Mouse (Mus musculus) neural tube, embryonic 13.5 days (tissue): ENCODE results near the gene Msi2. TPM values are rescaled to one million over a fixed set of nuclear protein-coding genes. Genes with fewer than 3 reads are reported as not detected.

Experiments
- ATAC-seq: fragments of 200-750 bp; cut with Nextera tagmentation; 2 replicates; pipeline ENCODE4 v1.8.0; 2017; ENCODE audit warnings: low read depth, mild to moderate bottlenecking, moderate TSS enrichment, moderate library complexity
- H3K27ac ChIP-seq: fragments of 300-500 bp; sonication (generic); replicated peaks from 2 replicates; pipeline ENCODE4 v1.5.1; 2015; ENCODE audit warnings: moderate library complexity, mild to moderate bottlenecking, inconsistent platforms
- H3K27me3 ChIP-seq: fragments of 300-500 bp; sonication (generic); 2 replicates; pipeline ENCODE4 v1.6.1; 2015; ENCODE audit warnings: mild to moderate bottlenecking, inconsistent platforms
- H3K36me3 ChIP-seq: fragments of 300-500 bp; sonication (generic); 2 replicates; pipeline ENCODE4 v1.6.1; 2015; ENCODE audit warnings: mild to moderate bottlenecking, inconsistent platforms
- H3K4me1 ChIP-seq: fragments of 300-500 bp; sonication (generic); replicated peaks from 2 replicates; pipeline ENCODE4 v1.6.1; 2015; ENCODE audit warnings: inconsistent platforms
- H3K4me2 ChIP-seq: fragments of 300-500 bp; sonication (generic); 2 replicates; pipeline ENCODE4 v1.6.1; 2015; ENCODE audit warnings: inconsistent platforms, mild to moderate bottlenecking, moderate library complexity
- H3K4me3 ChIP-seq: fragments of 300-500 bp; sonication (generic); 2 replicates; pipeline ENCODE4 v1.5.1; 2015; ENCODE audit warnings: mild to moderate bottlenecking, inconsistent platforms
- H3K9ac ChIP-seq: fragments of 300-500 bp; sonication (generic); 2 replicates; pipeline ENCODE4 v1.6.1; 2015; ENCODE audit warnings: moderate library complexity, mild to moderate bottlenecking, inconsistent platforms
- H3K9me3 ChIP-seq: fragments of 300-500 bp; sonication (generic); 2 replicates; pipeline ENCODE4 v1.6.1; 2016; ENCODE audit warnings: inconsistent platforms
- WGBS: fragments of 180-500 bp; shearing (Covaris S2); methylation state at CpG from one replicate; pipeline ENCODE4 v1.1.7; 2015; 5-methylcytosine and 5-hydroxymethylcytosine counted together
- polyA plus RNA-seq: library from polyadenylated mRNA; unstranded; fragments of >200 nt; fragmentation: Nextera tagmentation; extraction: Ambion mirVana; gene quantifications from 2 replicates; pipeline ENCODE4 v1.2.1, GENCODE M21; 2015

Gene Msi2
- polyA plus RNA-seq, 1 experiment from 2014 or later, result 20.9 TPM

DNA sequence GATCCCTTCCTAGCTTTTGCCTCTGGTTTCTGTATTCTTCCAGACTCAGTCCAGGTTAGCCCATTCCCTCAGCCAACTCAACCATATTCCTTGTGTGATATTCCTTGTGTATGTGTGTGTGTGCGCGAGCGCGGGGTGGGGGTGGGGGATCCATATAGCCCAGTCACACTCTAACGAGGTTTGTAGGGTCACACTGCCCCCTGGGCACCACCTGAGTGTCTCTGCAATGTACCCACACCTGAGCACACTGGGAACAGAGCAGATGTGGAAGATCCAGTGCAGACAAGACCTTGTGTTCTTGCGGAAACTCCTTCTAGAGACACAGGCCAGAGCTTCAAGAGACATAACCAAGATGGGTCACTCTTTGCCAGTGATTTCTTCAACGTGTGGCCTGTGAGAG lies 72.5 kb downstream of the Msi2 start:
- no peaks in the 10 kb centered on the region for H3K9me3 ChIP-seq
- no peak overlapping the region for H3K4me3 ChIP-seq
- no peak overlapping the region for H3K4me2 ChIP-seq
- peaks cover 83% of the 10 kb centered on the region for H3K4me1 ChIP-seq
- H3K9ac ChIP-seq, result no peak overlapping the region
- H3K27ac ChIP-seq, result peak overlapping the region; percentile 79
- 0 out of 2 replicates have a peak, but pooled peaks cover 10% of the 10 kb centered on the region for H3K36me3 ChIP-seq
- ATAC-seq, result no peak
- no peaks in the 10 kb centered on the region for H3K27me3 ChIP-seq
- WGBS, result 72% methylated on average over 7 of the region's 7 CpGs

DNA sequence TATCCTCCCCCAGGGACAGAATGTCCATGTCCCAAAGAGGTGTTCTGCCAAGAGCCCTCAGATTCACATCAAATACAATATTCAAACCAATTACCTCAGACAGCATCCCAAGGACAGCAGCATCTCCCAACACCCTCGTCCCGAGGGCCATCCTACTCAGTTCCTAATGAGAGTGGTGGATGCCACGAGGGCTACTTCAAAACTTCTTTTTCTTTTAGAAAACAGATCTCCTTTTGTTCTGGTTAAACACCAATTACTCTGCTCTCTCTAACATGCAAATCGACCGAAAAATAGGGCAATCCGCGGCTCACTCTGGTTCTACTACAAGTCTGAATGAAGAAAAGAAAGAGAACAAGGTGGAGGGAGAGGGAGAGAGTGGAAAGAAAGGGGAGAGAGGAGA lies 73.6 kb downstream of the Msi2 start:
- no peak for ATAC-seq
- no peaks in the 10 kb centered on the region for H3K27me3 ChIP-seq
- no peaks in the 10 kb centered on the region for H3K9me3 ChIP-seq
- WGBS, result 17% methylated on average over 7 of the region's 7 CpGs
- peak overlapping the region; percentile 26; the same call in 1 of the 2 replicates for H3K4me2 ChIP-seq
- H3K4me1 ChIP-seq, result peaks cover 74% of the 10 kb centered on the region
- H3K27ac ChIP-seq, result peak overlapping the region; percentile 79
- H3K4me3 ChIP-seq, result no peak overlapping the region
- 0 out of 2 replicates have a peak, but pooled peaks cover 10% of the 10 kb centered on the region for H3K36me3 ChIP-seq
- H3K9ac ChIP-seq, result no peak overlapping the region

DNA sequence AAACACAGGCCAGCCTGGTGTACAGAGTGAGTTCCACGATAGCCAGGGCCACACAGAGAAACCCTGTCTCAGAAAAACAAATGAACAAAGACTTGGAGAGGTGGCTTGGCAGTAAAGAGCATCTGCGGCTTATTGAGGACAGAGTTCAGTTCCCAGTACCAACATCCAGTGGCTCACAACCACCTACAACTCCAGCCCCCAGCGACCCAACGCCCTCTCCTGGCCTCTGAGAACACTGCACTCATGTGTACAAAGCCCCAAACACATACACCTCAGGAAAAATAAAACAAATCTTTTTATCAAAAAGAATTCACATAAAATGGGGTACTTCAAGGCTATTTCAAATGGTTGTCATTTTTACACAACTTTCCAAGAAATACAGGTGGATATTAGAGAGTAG lies 78.5 kb downstream of the Msi2 start:
- Histone ChIP-seq H3K4me1 (peaks cover 67% of the 10 kb centered on the region), H3K9me3 (no peaks in the 10 kb centered on the region), H3K4me3 (no peak overlapping the region), H3K27me3 (no peaks in the 10 kb centered on the region), H3K9ac (no peak overlapping the region), H3K27ac (no peak overlapping the region), H3K4me2 (no peak overlapping the region), H3K36me3 (no peaks in the 10 kb centered on the region)
- 65% methylated on average over 4 of the region's 4 CpGs for WGBS
- ATAC-seq, result no peak

DNA sequence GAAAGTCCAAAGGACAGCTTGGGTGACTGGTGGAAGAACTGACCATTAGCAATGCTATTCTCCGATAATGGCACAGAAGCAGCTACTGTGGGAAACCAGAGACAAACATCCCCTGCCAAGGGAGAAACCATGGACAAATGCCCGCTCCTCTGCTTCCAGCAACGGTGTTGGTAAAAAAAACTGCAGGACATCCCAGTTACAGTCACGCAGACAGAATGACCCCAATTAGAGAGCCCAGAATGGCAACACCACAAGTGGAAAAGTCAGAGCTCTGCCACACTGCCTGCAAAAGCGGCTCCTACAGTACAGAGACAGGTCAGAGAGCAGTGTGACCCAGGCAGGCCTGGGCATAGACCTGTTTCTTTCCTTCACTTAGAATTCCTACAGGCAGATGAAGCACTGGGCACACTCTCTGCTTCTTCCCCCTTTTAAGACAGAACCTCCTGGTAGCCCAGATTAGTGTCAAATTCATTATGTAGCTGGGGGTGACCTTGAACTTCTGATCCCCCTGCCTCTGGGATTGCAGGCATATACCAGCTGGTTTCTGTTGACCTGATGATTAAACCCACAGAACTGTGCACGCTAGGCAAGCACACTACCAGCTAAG lies 79.3 kb downstream of the Msi2 start:
- H3K4me2 ChIP-seq, result no peak overlapping the region
- no peak overlapping the region for H3K4me3 ChIP-seq
- no peaks in the 10 kb centered on the region for H3K27me3 ChIP-seq
- peaks cover 61% of the 10 kb centered on the region for H3K4me1 ChIP-seq
- H3K27ac ChIP-seq, result no peak overlapping the region
- WGBS, result 78% methylated on average over 6 of the region's 6 CpGs
- no peak overlapping the region for H3K9ac ChIP-seq
- ATAC-seq, result no peak
- no peaks in the 10 kb centered on the region for H3K36me3 ChIP-seq
- no peaks in the 10 kb centered on the region for H3K9me3 ChIP-seq

DNA sequence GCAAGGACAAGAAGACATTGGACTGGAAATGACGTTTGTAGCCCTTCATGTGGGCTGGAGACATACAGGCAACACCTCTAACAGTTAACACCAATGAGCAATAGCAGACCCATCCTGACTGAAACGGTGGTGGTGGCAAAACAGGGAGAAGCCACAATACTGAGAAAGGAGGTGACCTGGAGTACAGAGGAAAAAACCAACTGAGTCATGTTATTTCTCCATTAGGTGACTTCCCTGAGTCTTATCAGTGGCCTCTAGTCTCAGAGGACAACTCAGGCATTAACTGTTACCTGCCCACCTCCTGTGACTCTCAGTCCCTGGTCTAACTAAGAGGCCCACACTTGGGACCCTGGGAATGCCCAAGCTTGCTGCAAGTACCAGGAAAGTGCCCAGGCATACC lies 80.1 kb downstream of the Msi2 start:
- Histone ChIP-seq H3K9ac (no peak overlapping the region), H3K4me3 (no peak overlapping the region), H3K4me2 (no peak overlapping the region), H3K9me3 (no peaks in the 10 kb centered on the region), H3K36me3 (no peaks in the 10 kb centered on the region), H3K27ac (no peak overlapping the region), H3K27me3 (no peaks in the 10 kb centered on the region), H3K4me1 (peaks cover 56% of the 10 kb centered on the region)
- WGBS, result 68% methylated on average over 2 of the region's 2 CpGs
- no peak for ATAC-seq

DNA sequence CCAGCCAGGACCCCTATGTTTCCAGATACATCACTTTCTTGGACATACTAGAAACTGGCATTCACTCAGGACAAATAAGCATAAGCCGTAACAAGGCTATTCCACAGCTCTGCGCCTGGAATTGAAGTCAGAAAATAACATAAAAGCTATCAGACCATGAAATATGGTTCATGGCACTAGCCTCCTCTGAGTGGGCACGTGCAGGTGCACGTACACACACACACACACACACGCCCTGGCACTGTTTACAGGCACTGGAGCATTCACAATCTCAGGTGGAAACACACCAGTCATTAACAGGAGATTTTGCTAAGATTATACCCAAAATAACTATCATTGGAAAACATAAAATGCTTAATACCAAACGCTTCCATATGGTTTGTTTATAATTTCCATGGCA lies 81.4 kb downstream of the Msi2 start:
- peaks cover 62% of the 10 kb centered on the region for H3K4me1 ChIP-seq
- H3K27me3 ChIP-seq, result no peaks in the 10 kb centered on the region
- H3K9ac ChIP-seq, result no peak overlapping the region
- H3K36me3 ChIP-seq, result no peaks in the 10 kb centered on the region
- ATAC-seq, result no peak
- WGBS, result 68% methylated on average over 6 of the region's 6 CpGs
- H3K27ac ChIP-seq, result 0 out of 2 replicates have a peak overlapping the region, but pooled peaks have one; percentile 33
- no peak overlapping the region for H3K4me2 ChIP-seq
- no peaks in the 10 kb centered on the region for H3K9me3 ChIP-seq
- no peak overlapping the region for H3K4me3 ChIP-seq

DNA sequence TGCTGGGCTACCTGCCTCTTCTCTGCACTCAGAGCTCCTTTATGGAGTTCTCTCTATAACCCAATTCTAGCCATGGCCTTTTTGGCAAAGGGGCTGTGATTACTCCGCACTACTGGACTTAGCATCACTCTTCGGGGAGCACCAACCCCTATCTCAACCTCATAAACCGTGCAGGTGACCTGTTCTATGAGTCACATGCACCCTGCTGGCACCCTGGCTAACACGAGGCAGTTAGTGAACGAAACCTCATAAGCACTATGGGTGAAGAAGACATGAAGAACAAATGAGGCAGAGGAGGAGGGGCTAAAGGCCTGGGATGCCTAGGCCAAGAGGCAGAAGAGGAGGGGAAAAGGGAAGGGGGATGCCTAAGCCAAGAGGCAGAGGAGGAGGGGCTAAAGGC lies 82.0 kb downstream of the Msi2 start:
- no peak overlapping the region for H3K9ac ChIP-seq
- ATAC-seq, result no peak
- H3K4me1 ChIP-seq, result peaks cover 60% of the 10 kb centered on the region
- H3K9me3 ChIP-seq, result no peaks in the 10 kb centered on the region
- no peak overlapping the region for H3K4me2 ChIP-seq
- H3K27ac ChIP-seq, result 0 out of 2 replicates have a peak overlapping the region, but pooled peaks have one; percentile 33
- H3K4me3 ChIP-seq, result no peak overlapping the region
- no peaks in the 10 kb centered on the region for H3K27me3 ChIP-seq
- no peaks in the 10 kb centered on the region for H3K36me3 ChIP-seq
- 87% methylated on average over 5 of the region's 5 CpGs for WGBS

DNA sequence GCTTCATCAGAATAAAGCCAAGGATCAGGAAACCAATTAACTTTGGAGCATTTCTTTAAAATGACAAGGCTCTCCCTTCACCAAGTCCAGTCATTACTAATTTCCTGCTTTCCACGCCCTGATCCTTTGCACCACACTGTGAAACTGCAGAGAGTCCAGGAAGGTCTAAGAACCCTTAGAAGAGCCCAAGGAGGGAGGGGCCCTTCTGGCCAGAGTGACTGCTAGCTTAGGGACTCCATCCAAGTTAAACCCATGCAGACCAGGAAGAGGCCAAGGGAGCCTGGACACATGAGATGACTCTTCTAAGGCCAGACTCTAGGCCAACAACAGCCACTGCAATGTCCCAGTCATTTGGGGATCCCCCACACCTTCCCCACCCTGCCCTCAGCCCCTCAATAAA lies 83.7 kb downstream of the Msi2 start:
- Histone ChIP-seq H3K9me3 (no peaks in the 10 kb centered on the region), H3K4me2 (no peak overlapping the region), H3K4me3 (no peak overlapping the region), H3K27ac (no peak overlapping the region), H3K4me1 (peaks cover 71% of the 10 kb centered on the region), H3K9ac (no peak overlapping the region), H3K27me3 (no peaks in the 10 kb centered on the region), H3K36me3 (no peaks in the 10 kb centered on the region)
- ATAC-seq, result no peak
- WGBS, result 72% methylated on average over 1 of the region's 1 CpGs

DNA sequence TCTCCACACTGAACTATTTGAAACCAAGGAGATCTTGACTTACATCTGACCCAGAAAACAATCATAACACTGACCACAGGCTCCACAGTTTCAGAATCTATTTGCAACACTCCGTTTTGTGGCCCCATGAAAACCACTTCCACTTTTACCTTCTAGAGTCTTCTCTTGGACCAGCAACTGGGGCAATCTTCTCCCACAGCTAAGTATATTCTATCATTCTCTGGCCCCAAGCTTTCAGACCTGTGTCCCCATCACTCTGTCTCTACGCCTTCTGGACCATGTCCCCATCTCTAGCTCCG lies 86.4 kb downstream of the Msi2 start:
- Histone ChIP-seq H3K9ac (no peak overlapping the region), H3K4me1 (peaks cover 74% of the 10 kb centered on the region), H3K36me3 (no peaks in the 10 kb centered on the region), H3K4me3 (no peak overlapping the region), H3K27ac (no peak overlapping the region), H3K4me2 (no peak overlapping the region), H3K9me3 (no peaks in the 10 kb centered on the region), H3K27me3 (no peaks in the 10 kb centered on the region)
- no peak for ATAC-seq
- whole genome bisulfite sequencing, result 96% methylated on average over 3 of the region's 3 CpGs

DNA sequence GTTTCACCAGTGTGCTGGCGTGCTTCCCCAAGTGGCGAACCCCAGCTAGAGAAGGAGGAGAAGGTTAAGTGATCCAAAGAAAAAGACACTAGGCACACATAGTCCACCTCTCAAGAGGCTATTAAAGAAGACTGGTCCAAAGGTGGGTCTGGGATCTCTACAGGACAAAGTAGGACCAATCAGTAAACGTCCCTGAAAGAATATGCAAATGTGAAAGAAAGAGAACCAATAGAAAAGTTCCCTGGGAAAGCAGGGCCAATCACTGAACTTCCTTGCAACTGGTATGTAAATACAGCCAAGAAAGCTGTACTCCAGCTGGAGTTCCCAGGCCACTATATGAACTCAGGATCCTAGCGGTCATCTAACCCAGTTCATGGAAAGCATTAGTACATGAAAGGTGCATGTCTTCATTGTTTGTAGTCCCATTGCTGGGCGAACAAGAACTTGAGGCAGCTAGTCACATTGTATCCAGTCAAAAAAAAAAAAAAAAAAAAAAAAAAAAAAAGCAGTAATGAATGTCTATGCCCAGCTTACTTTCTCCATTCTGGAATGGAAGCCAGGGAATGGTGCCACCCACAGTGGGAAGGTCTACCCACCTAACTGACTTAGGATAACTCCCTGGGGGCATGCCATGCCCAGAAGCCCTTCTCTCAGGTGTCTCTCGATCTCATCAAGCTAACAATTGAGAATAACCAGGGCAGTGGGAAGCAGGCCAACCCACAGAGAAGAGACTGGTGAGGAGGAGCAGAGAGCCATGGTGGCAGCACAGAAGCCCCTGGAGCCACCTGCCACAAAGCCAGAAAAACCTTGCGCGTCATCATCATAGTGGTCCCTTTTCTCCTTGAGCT lies 87.0 kb downstream of the Msi2 start:
- Histone ChIP-seq H3K4me3 (no peak overlapping the region), H3K27ac (peak overlapping the region; percentile 25; the same call in 1 of the 2 replicates), H3K4me2 (no peak overlapping the region), H3K36me3 (no peaks in the 10 kb centered on the region), H3K9ac (no peak overlapping the region), H3K9me3 (no peaks in the 10 kb centered on the region), H3K27me3 (no peaks in the 10 kb centered on the region), H3K4me1 (peaks cover 74% of the 10 kb centered on the region)
- no peak for ATAC-seq
- 75% methylated on average over 8 of the region's 8 CpGs for WGBS

DNA sequence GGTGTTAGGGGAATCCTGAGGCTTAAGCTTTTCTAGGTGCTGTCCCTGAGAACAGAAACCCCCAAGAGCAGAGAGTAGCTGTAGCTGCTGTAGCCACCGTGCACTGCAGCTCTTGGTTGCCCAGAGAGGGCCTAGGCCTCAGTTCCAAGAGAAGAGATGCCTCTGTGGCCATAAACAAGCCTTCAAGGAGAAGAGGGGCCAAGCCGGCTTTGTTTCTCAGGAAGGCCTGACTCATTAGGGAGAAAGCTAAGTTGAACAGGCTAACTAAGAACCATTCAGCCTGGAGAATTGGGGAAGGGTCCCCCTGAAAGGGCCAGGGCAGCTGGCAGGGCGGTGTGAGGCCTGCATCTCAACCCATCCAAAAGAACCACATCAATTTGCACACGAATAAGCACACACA lies 88.7 kb downstream of the Msi2 start:
- 12% methylated on average over 4 of the region's 4 CpGs for WGBS
- H3K36me3 ChIP-seq, result no peaks in the 10 kb centered on the region
- H3K9ac ChIP-seq, result no peak overlapping the region
- H3K4me1 ChIP-seq, result peaks cover 78% of the 10 kb centered on the region
- no peaks in the 10 kb centered on the region for H3K27me3 ChIP-seq
- peak; percentile 64 for ATAC-seq
- no peak overlapping the region for H3K4me3 ChIP-seq
- H3K9me3 ChIP-seq, result no peaks in the 10 kb centered on the region
- H3K27ac ChIP-seq, result peak overlapping the region; percentile 87
- H3K4me2 ChIP-seq, result 0 out of 2 replicates have a peak overlapping the region, but pooled peaks have one; percentile 5

DNA sequence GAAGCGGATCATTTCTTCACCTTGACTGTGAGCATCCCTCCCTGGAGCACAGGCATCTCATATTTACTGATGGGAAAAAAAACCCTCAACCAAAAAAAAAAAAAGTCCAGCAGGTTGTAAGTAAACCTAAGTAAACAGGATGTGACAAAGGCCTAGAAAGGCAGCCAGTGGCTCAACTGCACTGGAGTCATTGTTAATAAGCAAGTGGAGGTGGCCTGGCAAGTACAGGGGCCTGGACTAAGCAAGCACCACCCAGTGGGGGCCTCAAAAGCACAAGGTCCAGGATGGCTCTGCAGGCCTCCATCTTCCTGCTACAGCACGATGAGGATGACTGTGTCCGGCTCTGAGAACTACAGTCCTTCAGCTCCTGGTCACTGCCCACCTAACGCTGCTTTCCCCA lies 89.1 kb downstream of the Msi2 start:
- Histone ChIP-seq H3K27ac (peak overlapping the region; percentile 87), H3K9me3 (no peaks in the 10 kb centered on the region), H3K9ac (no peak overlapping the region), H3K36me3 (no peaks in the 10 kb centered on the region), H3K4me2 (0 out of 2 replicates have a peak overlapping the region, but pooled peaks have one; percentile 5), H3K4me1 (peaks cover 82% of the 10 kb centered on the region), H3K27me3 (no peaks in the 10 kb centered on the region), H3K4me3 (no peak overlapping the region)
- no peak for ATAC-seq
- 50% methylated on average over 4 of the region's 4 CpGs for WGBS
